Mouse (Mus musculus): ENCODE results near the gene Brca2.

Brca2 gene

DNA sequence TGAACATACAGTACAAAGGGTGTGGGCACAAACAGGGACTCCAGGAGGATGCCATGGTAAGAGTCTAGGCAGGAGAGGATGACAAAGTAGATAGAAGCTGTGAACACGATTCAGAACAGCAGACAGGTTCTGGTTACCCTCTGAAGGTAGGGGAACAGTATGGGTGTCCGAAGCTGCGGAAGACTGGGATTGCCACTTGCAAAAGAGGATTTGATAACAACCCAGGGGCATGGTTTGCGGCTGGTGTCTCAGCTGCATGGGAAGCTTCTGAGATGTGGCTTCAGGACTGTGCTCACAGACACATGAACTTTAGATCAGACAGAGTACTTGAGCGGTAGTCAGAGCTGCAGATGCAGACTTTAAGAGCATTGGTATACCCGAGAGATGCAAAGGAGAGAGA, 42.0 kb downstream of the Brca2 start:
- DNase-seq (ENCODE audit: low spot score): no peak

DNA sequence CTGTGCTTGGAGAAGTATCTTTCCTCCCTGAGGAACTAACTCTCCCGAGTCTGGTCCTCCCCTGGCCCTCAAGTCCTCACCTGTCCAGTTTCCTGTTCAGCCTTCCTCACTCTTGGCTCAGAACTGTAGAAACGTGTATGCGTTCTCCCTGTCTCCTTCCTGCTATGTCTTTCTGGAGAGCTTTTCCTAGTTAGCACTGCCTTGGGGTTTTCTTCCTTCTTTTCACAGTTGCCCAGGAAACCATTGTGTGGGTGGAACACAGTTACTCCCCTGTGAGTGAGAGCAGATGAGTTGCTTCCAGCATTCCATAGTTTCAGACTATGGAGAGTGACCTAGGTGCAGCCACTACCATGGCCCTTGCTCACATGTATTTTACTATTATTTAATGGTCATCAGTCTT, 43.8 kb downstream of the Brca2 start:
- DNase-seq (ENCODE audit: low spot score): no peak

DNA sequence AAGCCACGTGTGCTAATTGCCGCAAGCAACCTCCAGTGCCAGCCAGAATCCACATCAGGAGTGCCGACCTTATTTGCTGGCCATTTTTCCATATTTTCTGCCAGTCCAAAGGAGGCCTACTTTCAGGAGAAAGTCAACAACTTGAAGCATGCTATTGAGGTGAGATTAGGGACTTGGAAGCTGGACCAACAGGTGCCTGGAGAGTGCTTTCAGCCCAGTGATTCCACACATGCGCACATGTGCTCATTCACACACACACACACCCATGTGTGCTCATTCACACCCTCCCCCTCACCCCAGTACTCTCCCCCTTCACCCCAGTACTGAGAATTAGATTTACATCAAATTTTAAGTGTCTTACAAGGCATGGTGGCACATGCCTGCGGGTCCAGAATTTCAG, 44.5 kb downstream of the Brca2 start:
- no peak for DNase-seq (ENCODE audit: low spot score)

DNA sequence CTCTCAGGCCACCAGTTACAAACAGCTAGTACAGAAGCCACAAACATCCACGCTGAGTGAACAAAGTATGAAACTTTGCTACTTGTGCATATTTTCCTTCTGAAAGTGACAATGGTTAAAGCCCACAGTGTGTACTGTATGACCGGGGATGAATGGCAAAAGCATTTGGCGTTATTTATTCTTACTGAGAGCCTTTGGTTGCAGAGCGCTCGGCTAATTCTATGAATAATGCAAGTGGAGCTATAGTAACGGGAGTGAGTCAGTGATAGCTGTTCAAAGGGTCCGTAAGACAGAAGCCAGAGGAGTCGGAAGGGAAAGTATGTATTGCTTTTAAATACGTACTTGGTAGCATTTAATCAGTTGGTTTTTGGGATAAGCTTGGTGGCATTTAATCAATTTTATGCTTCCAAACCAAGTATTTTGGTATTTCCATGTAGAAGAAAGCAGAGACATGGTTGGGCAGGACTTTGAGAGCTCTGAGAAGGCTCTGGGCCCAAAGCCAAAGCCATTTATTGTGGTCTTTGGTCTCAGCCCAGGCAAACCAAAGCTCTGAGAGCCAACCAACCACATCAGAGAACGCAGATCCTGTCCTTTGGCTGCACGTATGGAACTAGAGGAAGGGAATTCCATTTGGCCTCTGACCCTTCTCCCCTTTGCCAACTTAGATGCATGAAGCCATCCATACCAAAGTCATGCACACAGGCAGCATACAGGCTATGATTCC, 48.2 kb downstream of the Brca2 start:
- DNase-seq (ENCODE audit: low spot score): no peak

DNA sequence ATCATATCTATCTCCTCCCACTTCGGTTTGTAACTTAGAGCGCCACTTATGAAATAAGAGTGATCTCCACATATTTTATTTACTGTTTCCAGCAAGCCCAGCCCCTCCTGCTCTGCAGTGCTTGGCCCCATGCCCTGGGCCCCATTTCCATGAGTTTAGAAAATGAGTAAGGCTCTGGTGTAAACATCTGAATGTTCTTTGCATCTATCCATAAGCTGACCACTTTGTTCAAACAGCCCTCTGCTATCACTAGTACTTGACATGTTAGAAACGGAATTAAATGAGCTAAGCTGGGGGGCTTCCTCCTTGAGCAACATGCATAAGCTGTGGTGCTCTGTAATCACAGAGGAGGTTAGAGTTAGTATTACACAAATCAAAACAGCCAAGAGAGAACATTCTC, 52.0 kb downstream of the Brca2 start:
- DNase-seq (ENCODE audit: low spot score): no peak

DNA sequence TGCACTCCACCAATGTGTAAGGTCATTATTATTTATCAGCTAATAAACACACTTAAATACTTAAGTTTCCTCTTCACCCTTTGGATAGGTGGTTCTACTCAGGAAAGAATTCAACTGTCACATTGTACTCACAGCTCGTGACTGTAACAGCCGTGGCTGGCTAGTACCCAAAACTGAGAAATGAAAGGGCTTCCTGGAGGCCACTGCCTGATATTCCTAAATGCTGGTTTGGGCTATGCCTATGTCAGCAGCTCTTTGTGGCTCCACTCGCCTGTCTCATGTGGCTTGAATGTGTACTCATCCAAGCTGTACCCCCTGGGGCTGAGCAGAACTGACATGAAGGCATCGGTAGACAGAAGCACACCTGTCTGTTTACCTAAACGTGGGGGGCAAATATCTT, 52.5 kb downstream of the Brca2 start:
- no peak for DNase-seq (ENCODE audit: low spot score)

DNA sequence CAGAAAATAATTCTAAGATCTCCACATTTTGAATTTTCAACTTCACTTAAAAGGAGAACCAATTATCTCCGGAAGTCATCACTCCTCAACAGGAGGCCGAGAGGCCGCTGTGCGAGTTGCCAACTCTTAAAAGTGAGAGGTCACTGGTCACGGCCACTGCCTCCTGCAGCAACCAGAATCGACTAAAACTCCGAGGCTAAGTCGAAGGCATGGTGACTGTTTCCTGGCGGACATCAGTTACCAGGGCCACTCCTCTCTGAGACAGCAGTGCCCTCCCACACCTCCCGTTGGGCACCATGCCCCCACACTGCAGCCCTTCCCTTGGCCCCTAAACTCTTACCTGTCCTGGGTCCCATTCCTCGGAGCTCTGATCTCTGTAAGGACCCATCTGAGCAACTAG, 54.4 kb downstream of the Brca2 start:
- DNase-seq (ENCODE audit: low spot score): no peak

DNA sequence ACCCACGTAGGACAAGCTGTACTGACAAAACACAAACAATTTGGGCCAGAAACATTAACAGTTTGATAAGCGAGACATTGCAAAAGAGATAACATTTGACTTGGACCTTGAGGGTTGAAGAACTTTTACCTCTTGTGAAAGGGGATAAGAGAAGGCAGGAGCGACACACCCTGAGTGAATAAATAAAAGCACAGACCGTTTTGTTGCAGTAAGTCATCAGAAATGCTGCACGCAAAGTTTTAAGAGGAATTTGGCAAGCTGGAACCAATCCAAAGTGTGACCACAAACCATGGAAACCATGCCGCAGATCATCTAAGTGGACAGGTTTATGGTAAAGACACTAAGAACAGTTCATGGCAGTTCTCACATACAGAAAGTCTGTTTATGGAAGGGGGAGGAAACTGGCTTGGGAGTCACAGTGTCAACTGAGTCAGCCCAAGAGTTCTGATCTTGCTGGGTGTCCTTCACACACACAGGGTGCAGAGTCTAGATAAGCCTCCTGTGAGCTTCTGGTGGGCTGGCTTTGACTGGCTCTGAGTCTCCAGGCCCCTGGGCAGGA, 56.3 kb downstream of the Brca2 start:
- no peak for DNase-seq (ENCODE audit: low spot score)

DNA sequence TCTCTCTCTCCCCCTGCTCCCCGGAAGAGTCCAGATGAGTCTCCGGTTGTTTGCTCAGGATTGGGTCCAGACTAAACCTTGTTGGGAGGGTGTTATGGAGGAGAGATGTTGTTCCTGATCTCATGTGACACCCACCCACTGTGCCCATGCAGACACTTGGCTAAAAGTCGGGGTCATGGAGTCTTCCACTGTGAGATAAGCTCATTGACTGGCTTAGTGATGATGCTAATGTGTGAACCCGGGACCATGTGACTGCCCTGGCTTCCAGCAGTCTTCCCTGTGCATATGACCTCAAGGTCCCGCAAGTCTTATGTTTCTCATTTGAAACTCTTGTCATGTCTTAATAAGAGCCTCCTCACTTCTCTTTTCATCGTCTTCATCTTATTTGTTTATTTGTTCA, 58.8 kb downstream of the Brca2 start:
- DNase-seq (ENCODE audit: low spot score): no peak

DNA sequence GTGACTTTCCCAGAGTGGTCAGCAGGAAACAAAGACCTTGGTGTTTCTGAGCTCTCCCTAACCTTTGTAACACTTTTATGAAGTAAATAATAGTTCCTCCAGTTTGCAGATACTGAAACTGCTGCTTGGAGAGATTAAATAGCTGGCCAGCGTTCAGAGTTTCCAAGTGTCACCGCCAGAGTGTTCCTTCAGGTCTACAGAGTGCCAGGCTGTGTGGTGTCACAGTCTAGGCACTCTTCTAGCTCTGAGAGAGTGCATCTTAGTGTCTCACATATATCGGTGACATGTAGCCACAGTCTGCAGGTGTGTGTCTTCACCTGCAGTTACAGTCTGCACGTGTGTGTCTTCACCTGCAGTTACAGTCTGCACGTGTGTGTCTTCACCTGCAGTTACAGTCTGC, 60.8 kb downstream of the Brca2 start:
- DNase-seq (ENCODE audit: low spot score): no peak

DNA sequence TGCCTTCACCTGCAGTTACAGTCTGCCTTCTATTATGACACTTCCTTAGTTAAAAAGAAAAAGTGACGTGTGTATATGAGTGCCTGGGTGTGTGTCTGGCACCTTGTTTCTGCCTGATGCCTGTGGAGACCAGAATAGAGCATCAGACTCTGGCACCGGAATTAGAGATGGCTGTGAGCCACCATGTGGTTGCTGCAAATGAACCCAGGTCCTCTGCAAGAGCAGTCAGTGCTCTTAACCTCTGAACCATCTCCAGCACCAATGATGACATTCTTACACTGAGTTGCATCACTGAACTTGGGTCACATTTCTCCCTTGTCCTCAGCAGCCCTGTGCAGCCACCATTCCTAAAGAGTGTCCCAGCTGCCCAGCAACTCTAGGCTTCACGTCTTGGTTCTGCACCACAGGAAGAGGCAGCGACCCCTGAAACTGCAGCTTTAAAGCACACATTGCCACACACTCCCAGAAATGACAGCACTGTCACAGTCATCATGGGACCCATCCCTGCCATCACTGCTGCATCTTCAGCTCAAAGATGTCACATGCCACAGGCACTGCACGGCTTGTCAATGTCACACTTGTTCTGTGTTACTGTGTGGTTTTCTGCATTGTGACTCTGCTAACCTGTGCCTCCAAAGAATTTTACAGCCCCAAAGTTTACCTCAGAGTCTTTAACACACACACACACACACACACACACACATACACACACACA, 61.3 kb downstream of the Brca2 start:
- DNase-seq (ENCODE audit: low spot score): no peak

DNA sequence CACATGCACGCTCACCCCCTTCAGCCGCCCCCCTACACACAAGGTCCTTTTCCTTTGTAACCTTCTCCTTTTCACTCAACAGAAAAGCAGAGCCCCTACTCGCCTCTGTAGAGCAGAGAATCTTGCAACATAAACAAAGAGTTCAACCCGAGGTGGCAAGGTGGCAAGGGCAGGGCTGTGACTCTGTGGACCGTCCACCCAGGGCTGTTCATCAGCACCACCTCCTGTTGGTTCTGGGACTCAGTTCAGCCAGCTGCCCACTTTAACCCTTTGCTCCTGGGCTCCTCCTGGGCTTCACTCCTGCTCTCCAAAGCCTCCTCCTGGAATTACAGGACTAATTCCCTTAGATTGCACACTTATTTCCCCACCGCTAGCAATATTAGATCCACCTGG, 61.9 kb downstream of the Brca2 start:
- DNase-seq (ENCODE audit: low spot score): no peak

DNA sequence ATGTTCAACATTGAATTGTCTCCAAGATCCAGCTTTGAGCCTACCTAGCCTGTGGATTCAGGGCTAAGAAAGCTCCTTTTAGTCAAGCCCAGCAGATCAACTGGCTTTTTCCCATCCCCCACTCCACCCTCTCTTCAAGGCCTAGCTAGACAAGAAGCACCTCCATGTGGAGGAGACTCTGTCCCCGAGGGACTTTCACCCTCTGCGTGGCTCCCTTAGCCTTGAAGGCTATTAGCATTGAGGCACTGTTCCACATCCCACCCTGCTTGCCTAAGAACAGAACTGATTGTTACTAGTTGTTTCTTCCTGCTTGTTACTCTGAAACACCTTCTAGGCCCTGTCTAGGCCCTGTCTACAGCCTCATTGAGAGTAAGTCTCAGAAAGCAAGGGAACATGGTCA, 67.5 kb downstream of the Brca2 start:
- DNase-seq (ENCODE audit: low spot score): no peak

DNA sequence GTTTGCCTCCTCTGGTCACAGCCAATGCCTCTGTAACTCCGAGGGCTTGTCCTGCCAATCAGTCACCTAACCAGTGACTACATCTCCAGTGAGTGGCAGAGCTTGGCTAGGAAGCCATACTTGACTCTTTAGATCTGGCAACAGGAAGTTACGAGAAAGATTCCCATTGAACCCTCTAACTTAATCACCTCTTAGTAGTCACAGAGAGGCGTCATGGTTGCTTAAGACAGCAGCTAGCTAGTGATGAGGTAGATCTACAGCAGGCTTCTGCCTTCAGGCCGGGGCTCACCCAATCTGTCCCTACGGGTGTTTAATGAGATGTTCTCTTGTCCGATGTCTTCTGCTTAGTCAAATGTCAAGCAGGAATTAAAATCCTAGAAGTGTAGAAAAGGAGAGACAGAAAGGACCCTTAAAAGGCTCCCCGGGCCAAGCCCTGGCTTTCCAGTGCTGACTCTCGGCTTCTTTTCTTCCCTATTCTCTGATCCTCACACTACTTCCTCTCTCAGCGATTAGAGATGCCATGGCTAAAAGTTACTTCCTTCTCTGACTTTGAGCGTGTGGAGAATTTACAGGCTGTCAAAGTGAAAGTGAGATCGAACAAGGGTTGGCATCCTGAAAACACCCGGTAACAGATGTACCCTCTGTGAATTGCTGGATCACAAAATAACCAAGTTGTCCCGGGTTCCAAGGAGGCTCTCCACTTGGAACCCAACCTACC, 69.9 kb downstream of the Brca2 start:
- no peak for DNase-seq (ENCODE audit: low spot score)

DNA sequence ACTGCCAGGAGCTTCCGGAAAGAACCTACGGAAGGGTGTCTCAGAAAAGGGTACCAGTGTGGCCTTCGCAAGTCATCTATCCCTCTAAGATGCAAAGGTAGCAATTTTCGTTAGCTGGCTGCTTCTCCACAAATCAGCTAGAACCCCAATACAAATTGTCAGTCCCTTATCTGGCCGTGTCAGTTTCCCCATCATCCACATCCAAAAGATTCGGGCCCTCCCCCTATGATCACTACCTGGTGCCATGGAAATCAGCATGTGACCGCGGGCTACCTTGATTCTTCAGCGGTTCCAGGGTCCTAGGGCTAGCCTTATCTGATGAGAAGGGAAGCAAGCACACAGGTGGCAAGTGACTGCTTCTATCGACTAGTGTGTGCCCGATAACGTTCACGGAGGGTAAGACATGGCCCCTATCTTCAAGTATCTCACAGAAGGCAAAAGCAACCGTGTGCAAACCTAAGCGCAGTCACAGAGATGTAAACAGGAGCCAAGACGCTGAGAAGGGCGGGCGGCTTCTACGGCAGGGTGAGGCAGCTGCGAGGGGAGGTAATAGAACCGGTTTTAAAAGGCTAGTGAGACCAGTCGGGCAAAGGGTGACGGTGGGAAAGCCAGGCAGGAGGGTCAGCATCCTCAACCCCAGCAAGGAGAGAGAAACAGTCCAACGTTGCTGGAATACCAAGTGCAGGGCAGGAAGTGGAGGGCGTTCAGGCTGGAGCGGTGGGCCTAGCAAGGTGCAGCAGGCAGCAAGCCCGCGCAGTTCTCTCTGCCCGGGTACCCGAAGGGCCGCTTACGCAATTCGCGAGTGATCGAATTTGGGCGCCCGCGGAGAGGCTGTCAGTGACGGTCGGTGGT, 70.7 kb downstream of the Brca2 start:
- DNase-seq (ENCODE audit: low spot score): no peak

DNA sequence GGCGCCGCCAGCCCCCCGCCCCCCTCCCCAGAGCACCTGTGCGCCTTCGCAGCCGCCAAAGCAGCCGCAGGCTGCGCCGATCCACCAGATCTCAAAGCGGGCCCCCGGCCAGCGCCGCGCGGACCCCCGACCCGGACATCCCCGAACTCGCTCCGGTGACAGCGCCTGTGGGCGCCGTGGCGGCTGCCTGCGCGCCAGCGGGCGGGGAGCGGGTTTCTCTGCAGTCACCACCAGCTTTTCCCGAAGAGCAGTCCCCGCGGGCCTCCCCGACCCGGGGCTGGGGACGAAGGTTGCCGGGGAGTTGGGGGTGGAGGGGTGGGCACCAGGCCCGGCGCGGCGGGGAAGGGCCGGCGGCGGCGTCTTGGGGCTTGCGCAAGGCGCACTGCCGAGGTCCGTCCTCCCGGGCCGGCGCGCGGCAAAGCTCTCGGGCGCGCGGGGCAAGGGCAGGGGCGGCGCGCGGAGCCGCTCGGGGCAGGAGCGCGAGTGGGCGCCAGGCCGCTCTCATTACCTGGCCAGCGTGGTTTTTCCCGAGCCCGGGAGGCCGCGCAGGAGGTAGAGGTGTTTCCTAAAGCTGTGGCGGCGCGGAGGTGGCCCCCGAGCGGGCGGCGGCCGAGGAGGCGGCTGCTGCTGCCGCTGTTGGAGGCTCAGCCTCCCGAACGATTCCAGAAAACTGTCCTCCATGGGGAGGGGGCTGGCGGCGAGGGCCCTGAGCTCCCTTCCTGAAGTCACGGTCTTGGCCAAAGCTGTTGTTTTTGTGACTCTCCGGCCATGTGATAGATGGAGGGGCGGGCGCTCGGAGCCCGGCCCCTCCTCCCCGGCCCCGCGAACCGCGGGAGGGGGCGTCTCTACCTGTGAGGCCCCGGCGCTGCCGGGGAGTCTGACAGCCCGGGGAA, 71.6 kb downstream of the Brca2 start:
- no peak for DNase-seq (ENCODE audit: low spot score)

DNA sequence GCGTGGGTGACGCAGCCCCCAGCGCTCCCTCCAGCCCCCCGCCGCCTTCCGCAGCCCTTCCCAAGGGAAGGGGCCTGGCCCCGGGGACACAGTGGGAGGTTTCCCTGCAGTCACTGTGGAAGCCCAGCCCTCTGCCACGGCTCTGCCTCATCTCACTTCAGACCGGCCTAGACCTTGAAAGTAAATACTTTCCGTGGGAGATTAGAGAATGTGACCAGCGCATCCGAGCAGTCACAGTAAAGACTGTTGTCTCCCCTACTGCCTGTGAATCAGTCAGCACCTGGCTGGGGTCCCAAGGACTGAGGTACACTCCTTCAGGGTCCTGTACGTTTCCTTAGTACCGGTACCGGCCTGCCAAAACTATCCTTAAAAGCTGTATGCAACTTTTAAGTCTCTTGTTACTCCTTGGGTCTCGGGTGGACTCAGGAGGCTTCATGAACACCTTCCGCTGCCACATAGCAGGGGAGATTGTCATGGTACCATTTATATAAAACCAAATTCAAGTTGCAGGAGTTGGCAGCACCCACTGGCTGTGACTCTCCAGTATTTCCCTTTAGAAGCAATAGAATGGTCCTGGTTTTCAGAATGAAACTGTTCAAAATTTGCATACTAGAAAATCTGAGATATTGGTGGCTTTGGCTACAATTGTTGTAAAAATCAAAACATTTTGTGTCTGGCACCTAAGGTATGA, 72.4 kb downstream of the Brca2 start:
- DNase-seq (ENCODE audit: low spot score): no peak

DNA sequence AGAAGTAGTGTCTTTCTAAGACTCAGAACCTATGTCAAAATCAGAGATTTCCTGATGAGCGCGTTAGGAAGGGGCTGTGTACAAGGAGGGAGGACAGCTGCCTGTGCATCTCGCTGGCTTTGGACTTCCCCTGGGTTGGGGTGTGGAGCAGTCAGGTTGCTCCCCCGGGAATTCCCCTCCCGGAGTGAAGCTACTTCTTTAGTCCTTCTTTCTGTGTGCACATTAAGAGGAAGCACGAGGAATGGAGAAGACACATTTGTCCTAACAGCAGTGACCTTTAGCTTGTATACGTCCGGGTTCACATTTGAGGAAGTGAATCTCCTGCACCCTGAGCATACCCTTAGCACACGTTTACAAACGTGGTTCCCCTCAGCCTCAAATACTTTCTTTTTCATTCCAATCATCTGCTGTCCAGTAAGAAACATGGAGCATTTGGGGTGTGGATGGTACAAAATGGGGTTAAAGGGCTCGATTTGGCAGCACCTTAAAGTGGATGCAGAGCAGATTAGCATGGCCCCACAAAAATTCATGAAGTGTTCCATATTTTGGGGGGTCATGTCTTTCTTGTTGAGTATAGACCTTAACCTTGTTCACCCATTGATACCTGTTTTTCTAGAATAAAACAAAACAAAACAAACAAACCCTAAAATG, 73.1 kb downstream of the Brca2 start:
- no peak for DNase-seq (ENCODE audit: low spot score)

DNA sequence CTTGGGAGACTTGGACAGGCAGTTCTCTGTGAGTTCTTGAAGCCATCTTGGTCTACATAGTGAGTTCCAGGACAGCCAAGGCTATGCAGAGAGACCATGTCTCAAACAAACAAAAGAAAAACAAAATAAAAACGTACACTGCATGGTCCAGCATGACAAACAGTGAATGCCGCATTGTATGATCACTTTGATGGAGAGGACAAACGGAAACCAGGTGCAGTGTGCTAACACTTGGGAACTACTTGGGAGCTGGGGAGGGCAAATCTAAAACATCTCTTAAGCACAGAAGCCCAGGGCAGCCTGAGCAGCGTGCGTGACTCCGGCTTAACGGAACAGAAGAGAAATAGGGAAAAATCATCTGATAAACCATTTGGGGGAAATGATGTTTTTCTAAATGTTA, 74.7 kb downstream of the Brca2 start, which contains the start of gene N4bp2l1:
N4bp2l1 (minus strand) TSS at position 101 of the 400 bp plus-strand sequence.
- no peak for DNase-seq (ENCODE audit: low spot score)
